Mouse (Mus musculus) embryonic facial prominence, embryonic 12.5 days (tissue): ENCODE data around the gene Ubap1. TPM values are rescaled to one million over a fixed set of nuclear protein-coding genes. Genes with fewer than 3 reads are reported as not detected.

Experiments used
- polyA plus RNA-seq: library from polyadenylated mRNA; unstranded; fragments of >200 nt; fragmentation: Nextera tagmentation; extraction: Ambion mirVana; gene quantifications from 2 replicates; pipeline ENCODE4 v1.2.1, GENCODE M21; 2016

Ubap1 gene
- polyA plus RNA-seq, 1 experiment from 2014 or later: 74.7 TPM

Other genes starting within 250 kb of the Ubap1 start
- gene Nol6, start 224.5 kb upstream of the Ubap1 start, polyA plus RNA-seq: 29.6 and 30.2 TPM in 2 replicates
- gene Ube2r2, start 213.3 kb upstream of the Ubap1 start, polyA plus RNA-seq: 104 and 119 TPM in 2 replicates
- 74.4 and 77.6 TPM in 2 replicates for gene Ubap2, start 73.9 kb upstream of the Ubap1 start, polyA plus RNA-seq
- 55.7 and 57.1 TPM in 2 replicates for gene Dcaf12, start 34.1 kb upstream of the Ubap1 start, polyA plus RNA-seq
- gene Kif24, start 115.9 kb downstream of the Ubap1 start, polyA plus RNA-seq: 10.9 and 11.7 TPM in 2 replicates
- gene Nudt2, start 116.2 kb downstream of the Ubap1 start, polyA plus RNA-seq: 53.4 and 53.5 TPM in 2 replicates
- gene AI464131, start 154.1 kb downstream of the Ubap1 start, polyA plus RNA-seq: 8.5 and 9.5 TPM in 2 replicates
- gene 1110017D15Rik, start 168.3 kb downstream of the Ubap1 start, polyA plus RNA-seq: 2.8 and 3.7 TPM in 2 replicates
- gene Fam219a, start 220.5 kb downstream of the Ubap1 start, polyA plus RNA-seq: 4.1 and 5.3 TPM in 2 replicates
- 0.73 and 0.91 TPM in 2 replicates for gene Dnaic1, start 220.8 kb downstream of the Ubap1 start, polyA plus RNA-seq